Mouse (Mus musculus) midbrain, embryonic 15.5 days (tissue): ENCODE results near the gene Otol1. TPM values are rescaled to one million over a fixed set of nuclear protein-coding genes. Genes with fewer than 3 reads are reported as not detected.

Source experiments
- ATAC-seq: fragments of 200-750 bp; cut with Nextera tagmentation; replicated peaks from 2 replicates; pipeline ENCODE4 v1.8.0; 2017; ENCODE audit warnings: moderate TSS enrichment
- H3K27ac ChIP-seq: fragments of 300-500 bp; sonication (generic); 2 replicates; pipeline ENCODE4 v1.5.1; 2015; ENCODE audit warnings: mild to moderate bottlenecking, inconsistent platforms
- H3K27me3 ChIP-seq: fragments of 300-500 bp; sonication (generic); replicated peaks from 2 replicates; pipeline ENCODE4 v1.6.1; 2015; ENCODE audit warnings: inconsistent platforms
- H3K36me3 ChIP-seq: fragments of 300-500 bp; sonication (generic); replicated peaks from 2 replicates; pipeline ENCODE4 v1.6.1; 2015; ENCODE audit warnings: inconsistent platforms
- H3K4me1 ChIP-seq: fragments of 300-500 bp; sonication (generic); 2 replicates; pipeline ENCODE4 v1.6.1; 2015; ENCODE audit warnings: inconsistent platforms
- H3K4me2 ChIP-seq: fragments of 300-500 bp; sonication (generic); 2 replicates; pipeline ENCODE4 v1.6.1; 2015; ENCODE audit warnings: inconsistent platforms, mild to moderate bottlenecking, moderate library complexity
- H3K4me3 ChIP-seq: fragments of 300-500 bp; sonication (generic); 2 replicates; pipeline ENCODE4 v1.5.1; 2015; ENCODE audit warnings: mild to moderate bottlenecking, inconsistent platforms
- H3K9ac ChIP-seq: fragments of 300-500 bp; sonication (generic); 2 replicates; pipeline ENCODE4 v1.6.1; 2015; ENCODE audit warnings: mild to moderate bottlenecking, inconsistent platforms
- H3K9me3 ChIP-seq: fragments of 300-500 bp; sonication (generic); 2 replicates; pipeline ENCODE4 v1.6.1; 2016; ENCODE audit warnings: inconsistent platforms
- WGBS: fragments of 180-500 bp; shearing (Covaris S2); methylation state at CpG from one replicate; pipeline ENCODE4 v1.1.7; 2015; ENCODE audit warnings: mixed read lengths; 5-methylcytosine and 5-hydroxymethylcytosine counted together
- polyA plus RNA-seq: library from polyadenylated mRNA; unstranded; fragments of >200 nt; fragmentation: Nextera tagmentation; extraction: Ambion mirVana; gene quantifications from 2 replicates; pipeline ENCODE4 v1.2.1, GENCODE M21; 2015

The Otol1 gene
- polyA plus RNA-seq, result not detected in 2 replicates

DNA sequence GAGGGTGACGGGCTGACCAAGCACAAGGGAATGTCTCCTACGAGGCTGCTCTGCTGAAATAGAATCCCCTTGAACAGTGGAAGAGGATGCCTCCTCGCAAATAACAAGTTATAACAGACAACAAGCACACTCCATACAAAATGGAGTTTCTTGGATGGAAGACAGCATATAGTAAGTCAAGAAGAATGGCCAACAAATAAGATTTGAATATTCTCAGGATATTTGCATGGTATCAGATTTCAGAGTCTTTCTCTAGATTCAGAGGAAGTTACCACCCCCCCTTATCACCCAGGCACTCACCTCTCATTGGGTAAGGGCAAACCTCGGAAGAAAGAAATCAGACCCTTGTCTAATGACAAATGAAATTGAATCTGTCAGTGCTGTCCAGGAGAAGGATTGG lies at the start of gene Otol1:
Gene Otol1 (plus strand): TSS at position 301 of the 400 bp plus-strand sequence.
- H3K4me3 ChIP-seq, result no peak within 1 kb of the TSS
- 79% methylated on average over 4 of the region's 4 CpGs for WGBS

DNA sequence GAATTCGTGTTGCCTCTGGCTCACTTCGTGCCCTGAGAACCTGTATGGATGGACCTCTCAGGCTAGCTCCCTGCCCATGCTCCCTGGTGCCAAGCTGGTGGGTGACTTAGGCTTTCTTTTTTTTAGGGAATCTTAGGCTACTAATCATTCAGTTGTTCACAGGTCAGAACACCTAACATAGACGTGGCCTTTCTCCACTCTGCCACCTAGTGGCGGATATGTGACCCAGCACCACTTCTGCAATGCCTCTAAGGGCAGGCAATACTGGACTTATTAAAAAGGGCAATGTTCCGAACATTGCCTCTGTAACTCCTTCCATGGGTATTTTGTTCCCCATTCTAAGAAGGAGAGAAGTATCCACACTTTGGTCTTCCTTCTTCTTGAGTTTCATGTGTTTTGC lies 45.2 kb upstream of the Otol1 start:
- Histone ChIP-seq H3K4me3 (no peak overlapping the region), H3K36me3 (no peaks in the 10 kb centered on the region), H3K4me2 (no peak overlapping the region), H3K27me3 (no peaks in the 10 kb centered on the region), H3K27ac (no peak overlapping the region), H3K4me1 (no peaks in the 10 kb centered on the region), H3K9me3 (no peaks in the 10 kb centered on the region), H3K9ac (no peak overlapping the region)
- ATAC-seq, result no peak
- 58% methylated on average over 5 of the region's 5 CpGs for whole genome bisulfite sequencing

More for the DNA sequence above, at the start of gene Otol1:
- ATAC-seq, result no peak
- Histone ChIP-seq H3K4me2 (no peak within 1 kb of the TSS), H3K4me1 (no peaks in the 10 kb centered on the region), H3K36me3 (no peaks in the 10 kb centered on the region), H3K27ac (no peak within 1 kb of the TSS), H3K27me3 (no peaks in the 10 kb centered on the region), H3K9ac (no peak within 1 kb of the TSS), H3K9me3 (no peaks in the 10 kb centered on the region)

DNA sequence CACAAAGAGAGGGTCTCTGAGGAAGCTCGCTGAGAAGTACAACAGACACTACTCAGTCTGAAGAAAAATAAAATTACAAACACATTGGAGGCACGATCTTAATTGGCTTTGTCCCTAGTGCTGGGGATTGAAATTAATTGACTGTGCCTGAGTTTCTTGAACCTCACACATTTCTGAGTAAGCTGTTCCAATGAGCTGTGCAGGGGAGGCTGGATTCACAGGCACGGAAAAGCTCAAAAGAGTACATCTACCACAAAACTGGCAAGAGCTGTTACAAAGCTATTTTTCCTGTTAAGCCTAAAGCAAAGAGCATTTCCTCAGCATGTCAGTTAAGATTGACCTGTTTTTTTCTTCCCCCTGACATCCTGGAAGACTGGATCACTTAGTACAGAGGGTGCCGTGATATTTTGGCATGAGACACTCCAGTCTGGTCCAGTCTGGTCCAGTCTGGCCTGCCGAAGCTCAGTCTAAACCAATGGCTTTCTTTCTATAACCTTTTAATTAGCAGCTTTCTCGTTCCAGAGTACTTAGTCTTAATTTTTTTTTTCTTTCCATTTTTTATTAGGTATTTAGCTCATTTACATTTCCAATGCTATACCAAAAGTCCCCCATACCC lies 35.8 kb upstream of the Otol1 start:
- Histone ChIP-seq H3K27ac (no peak overlapping the region), H3K9ac (no peak overlapping the region), H3K9me3 (no peaks in the 10 kb centered on the region), H3K36me3 (no peaks in the 10 kb centered on the region), H3K4me1 (no peaks in the 10 kb centered on the region), H3K4me2 (no peak overlapping the region), H3K4me3 (no peak overlapping the region), H3K27me3 (no peaks in the 10 kb centered on the region)
- ATAC-seq, result peak; percentile 11; the same call in 1 of the 2 replicates
- 68% methylated on average over 6 of the region's 6 CpGs for WGBS

DNA sequence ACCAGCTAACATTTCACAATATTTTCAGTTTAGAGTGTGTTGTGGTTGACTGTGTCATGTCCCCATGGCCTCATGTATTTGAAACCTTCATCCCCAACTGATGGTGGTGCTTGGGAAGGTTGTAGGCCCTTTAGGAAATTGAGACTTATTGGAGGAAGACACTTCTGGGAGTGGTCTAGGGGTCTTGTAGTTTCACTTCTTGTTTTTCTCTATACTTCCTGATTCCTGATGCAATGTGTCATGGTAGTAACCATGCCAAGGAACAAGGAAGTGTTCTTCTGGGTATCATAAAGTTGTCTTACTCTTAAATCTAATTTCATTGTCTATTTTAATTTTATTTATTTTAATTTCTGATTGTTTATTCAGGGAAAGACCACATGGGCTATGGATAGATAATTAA lies 29.3 kb upstream of the Otol1 start:
- Histone ChIP-seq H3K9me3 (no peaks in the 10 kb centered on the region), H3K4me2 (no peak overlapping the region), H3K36me3 (no peaks in the 10 kb centered on the region), H3K27me3 (no peaks in the 10 kb centered on the region), H3K9ac (no peak overlapping the region), H3K4me1 (no peaks in the 10 kb centered on the region), H3K4me3 (no peak overlapping the region), H3K27ac (no peak overlapping the region)
- ATAC-seq, result no peak

DNA sequence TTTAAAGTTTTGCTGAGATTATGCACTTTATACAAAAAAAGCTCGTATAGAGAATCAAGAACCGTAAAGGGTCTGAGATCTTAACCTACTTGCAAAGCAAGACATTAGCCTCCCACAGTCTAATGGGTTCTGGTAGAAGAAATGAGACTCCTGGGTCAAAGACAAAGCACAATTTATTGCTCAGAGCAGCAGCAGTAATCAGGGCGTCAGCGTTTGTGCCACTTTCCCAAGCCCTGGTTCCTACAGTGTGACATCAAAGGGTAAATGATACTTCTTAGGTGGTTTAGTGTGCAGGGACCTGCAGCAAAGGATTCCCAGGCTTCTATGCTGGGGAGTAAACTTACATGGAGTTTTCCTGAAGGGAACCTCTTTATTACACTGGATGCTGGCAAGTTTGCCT lies 13.6 kb upstream of the Otol1 start:
- Histone ChIP-seq H3K27me3 (no peaks in the 10 kb centered on the region), H3K9me3 (no peaks in the 10 kb centered on the region)
- 75% methylated on average over 4 of the region's 4 CpGs for WGBS

DNA sequence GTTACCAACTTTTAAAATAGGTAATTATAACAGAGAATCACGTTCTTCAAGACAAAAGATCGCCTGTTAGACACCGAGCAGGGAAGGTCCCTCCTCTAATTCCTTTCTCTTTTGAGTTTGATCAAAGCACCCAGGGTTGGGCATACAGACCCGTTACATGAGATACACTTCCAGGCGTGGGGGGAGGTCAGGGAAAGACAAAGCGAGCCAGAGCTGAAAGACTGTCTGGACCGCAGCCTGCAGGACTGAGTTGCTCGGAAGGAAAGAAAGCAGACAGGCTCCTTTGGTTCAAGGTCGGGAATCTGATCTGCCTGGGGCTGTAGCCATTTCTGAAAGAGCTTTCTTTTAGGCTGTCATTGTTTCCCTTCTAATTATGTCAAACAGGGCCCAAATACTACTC lies 5.9 kb upstream of the Otol1 start:
- no peak overlapping the region for H3K4me2 ChIP-seq
- no peak overlapping the region for H3K27ac ChIP-seq
- H3K36me3 ChIP-seq, result no peaks in the 10 kb centered on the region
- no peak overlapping the region for H3K4me3 ChIP-seq
- H3K9me3 ChIP-seq, result no peaks in the 10 kb centered on the region
- 28% methylated on average over 9 of the region's 9 CpGs for WGBS
- no peak overlapping the region for H3K9ac ChIP-seq
- H3K27me3 ChIP-seq, result no peaks in the 10 kb centered on the region
- H3K4me1 ChIP-seq, result no peaks in the 10 kb centered on the region
- no peak for ATAC-seq

More for the DNA sequence above, 13.6 kb upstream of the Otol1 start:
- H3K4me1 ChIP-seq, result no peaks in the 10 kb centered on the region
- H3K36me3 ChIP-seq, result no peaks in the 10 kb centered on the region
- ATAC-seq, result no peak
- H3K9ac ChIP-seq, result no peak overlapping the region
- no peak overlapping the region for H3K4me2 ChIP-seq
- no peak overlapping the region for H3K27ac ChIP-seq
- no peak overlapping the region for H3K4me3 ChIP-seq

DNA sequence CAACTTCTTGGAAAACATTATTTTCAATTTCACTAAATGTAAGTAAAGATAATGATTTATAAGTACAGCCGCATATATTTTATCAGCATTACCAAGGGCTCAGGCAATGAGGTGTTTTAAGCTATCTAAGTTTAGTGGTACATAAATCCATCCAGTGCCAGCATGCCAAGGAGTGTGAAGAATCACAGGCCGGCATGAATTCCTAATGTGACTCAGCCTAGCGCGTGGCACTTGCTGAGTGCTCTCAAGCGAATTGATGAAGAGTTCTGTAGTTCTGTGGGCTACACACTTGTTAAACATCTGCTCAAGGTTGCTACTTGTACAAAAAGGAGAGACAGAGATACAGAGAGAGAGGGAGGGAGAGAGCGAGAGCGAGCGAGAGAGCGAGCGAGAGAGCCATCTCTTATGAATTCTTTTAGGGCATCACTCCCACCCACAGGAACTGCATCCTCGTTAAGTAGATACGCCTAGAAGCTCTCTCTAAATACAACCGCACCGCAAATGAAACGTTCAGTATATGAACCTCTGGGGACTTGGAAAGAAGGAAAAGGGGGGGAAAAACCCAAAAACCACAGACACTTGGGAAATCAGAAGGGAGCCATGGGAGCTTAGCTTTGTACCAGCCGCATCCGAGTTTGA lies 4.2 kb upstream of the Otol1 start:
- Histone ChIP-seq H3K36me3 (no peaks in the 10 kb centered on the region), H3K9ac (no peak overlapping the region), H3K4me2 (no peak overlapping the region), H3K9me3 (no peaks in the 10 kb centered on the region), H3K4me1 (no peaks in the 10 kb centered on the region), H3K4me3 (no peak overlapping the region), H3K27me3 (no peaks in the 10 kb centered on the region), H3K27ac (no peak overlapping the region)
- WGBS, result 80% methylated on average over 17 of the region's 17 CpGs
- ATAC-seq, result no peak

GRCm38 (mm10) chr3:70003955-70004354 lies 3.5 kb upstream of the Otol1 start:
- Histone ChIP-seq H3K4me3 (no peak overlapping the region), H3K9me3 (no peaks in the 10 kb centered on the region), H3K4me2 (no peak overlapping the region), H3K27ac (no peak overlapping the region), H3K4me1 (no peaks in the 10 kb centered on the region), H3K36me3 (no peaks in the 10 kb centered on the region), H3K27me3 (no peaks in the 10 kb centered on the region), H3K9ac (no peak overlapping the region)
- ATAC-seq, result peak; percentile 52
- WGBS, result 34% methylated on average over 7 of the region's 7 CpGs

DNA sequence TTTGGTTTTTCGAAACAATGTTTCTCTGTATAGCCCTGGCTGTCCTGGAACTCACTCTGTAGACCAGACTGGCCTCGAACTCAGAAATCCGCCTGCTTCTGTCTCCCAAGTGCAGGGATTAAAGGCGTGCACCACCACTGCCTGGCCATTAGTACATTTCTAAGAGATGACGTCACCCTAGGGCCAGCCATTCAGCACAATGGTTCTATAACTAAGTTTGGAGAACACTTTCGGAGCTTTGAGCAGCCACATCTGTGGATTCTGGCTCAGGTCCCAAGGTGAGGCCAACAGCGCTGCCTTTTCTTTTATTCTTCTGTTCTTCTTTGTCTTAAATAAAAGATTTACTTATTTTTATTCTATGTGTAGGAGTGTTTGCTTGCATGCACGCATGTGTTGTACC lies 3.0 kb upstream of the Otol1 start:
- WGBS, result 83% methylated on average over 8 of the region's 8 CpGs
- 0 out of 2 replicates have a peak, but pooled peaks have one; percentile 20 for ATAC-seq
- Histone ChIP-seq H3K4me2 (no peak overlapping the region), H3K27ac (no peak overlapping the region), H3K4me3 (no peak overlapping the region), H3K9ac (no peak overlapping the region), H3K36me3 (no peaks in the 10 kb centered on the region), H3K4me1 (no peaks in the 10 kb centered on the region), H3K27me3 (no peaks in the 10 kb centered on the region), H3K9me3 (no peaks in the 10 kb centered on the region)

GRCm38 (mm10) chr3:70012641-70013040 lies 5.2 kb downstream of the Otol1 start:
- no peak overlapping the region for H3K9ac ChIP-seq
- H3K4me3 ChIP-seq, result no peak overlapping the region
- no peaks in the 10 kb centered on the region for H3K27me3 ChIP-seq
- no peaks in the 10 kb centered on the region for H3K4me1 ChIP-seq
- no peaks in the 10 kb centered on the region for H3K36me3 ChIP-seq
- H3K9me3 ChIP-seq, result no peaks in the 10 kb centered on the region
- 80% methylated on average over 4 of the region's 4 CpGs for WGBS
- H3K4me2 ChIP-seq, result no peak overlapping the region
- no peak overlapping the region for H3K27ac ChIP-seq
- no peak for ATAC-seq

DNA sequence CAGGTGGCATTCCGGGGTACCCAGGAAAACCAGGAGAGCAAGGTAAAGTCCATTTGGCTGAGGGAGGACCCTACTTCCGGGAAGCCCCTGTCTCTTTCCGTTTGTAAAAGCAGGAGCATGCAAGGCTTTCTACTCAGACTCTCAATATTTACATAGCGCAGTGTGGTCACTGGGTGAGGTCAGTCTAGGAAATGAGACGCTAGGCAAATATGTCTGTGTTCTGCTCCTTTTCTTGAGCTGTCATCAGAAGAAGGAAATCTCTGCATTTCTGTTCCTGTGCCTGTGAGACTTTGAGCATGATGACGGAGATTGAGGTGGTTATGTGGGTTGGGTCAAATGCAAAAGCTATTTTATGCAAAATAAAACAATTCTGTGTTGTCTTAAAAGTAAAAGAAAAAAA lies 19.2 kb downstream of the Otol1 start:
- no peaks in the 10 kb centered on the region for H3K27me3 ChIP-seq
- no peak overlapping the region for H3K9ac ChIP-seq
- no peaks in the 10 kb centered on the region for H3K36me3 ChIP-seq
- no peaks in the 10 kb centered on the region for H3K4me1 ChIP-seq
- 63% methylated on average over 6 of the region's 6 CpGs for WGBS
- no peak overlapping the region for H3K27ac ChIP-seq
- no peaks in the 10 kb centered on the region for H3K9me3 ChIP-seq
- H3K4me3 ChIP-seq, result no peak overlapping the region
- H3K4me2 ChIP-seq, result no peak overlapping the region
- no peak for ATAC-seq

DNA sequence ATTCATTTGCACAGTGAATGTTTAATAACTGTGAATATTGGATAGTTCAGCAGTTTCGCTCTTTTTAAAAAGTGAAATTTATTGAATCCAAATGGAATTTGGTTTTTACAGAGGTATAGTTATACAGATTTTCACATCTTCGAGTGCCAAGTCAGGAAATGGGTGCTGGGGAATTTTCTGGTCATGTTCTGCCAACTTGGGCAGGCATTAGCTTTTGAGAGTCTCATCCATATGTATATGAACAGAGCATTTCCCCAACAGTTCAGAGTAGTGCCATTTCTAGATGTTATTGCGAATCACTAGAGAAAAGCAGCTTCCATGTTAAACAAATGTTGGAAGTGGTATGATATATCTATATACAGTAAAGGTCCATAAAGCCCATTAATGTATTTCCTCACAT lies 21.8 kb downstream of the Otol1 start:
- H3K9ac ChIP-seq, result no peak overlapping the region
- H3K36me3 ChIP-seq, result no peaks in the 10 kb centered on the region
- no peak overlapping the region for H3K27ac ChIP-seq
- no peaks in the 10 kb centered on the region for H3K27me3 ChIP-seq
- no peaks in the 10 kb centered on the region for H3K9me3 ChIP-seq
- no peak for ATAC-seq
- 89% methylated on average over 3 of the region's 3 CpGs for WGBS
- no peak overlapping the region for H3K4me2 ChIP-seq
- no peak overlapping the region for H3K4me3 ChIP-seq
- no peaks in the 10 kb centered on the region for H3K4me1 ChIP-seq

DNA sequence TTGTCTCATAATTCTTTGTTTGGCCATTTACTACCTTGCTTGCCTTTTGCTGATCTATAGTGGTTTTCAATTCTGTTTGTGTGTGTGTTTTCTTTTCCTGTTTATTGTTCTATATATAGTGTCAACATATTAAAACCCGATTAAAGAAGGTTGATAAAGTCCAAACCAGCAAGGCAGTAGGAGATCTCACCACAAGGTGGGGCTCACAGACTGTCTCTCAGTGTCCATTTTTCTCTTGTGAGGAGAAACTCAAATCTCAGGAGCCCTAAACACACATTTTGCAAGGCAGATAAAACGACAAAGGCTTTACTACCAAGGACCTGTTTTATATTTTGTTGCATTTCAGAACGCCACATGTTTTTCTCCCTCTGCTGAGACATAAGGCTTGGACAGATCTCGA lies 28.2 kb downstream of the Otol1 start:
- no peak overlapping the region for H3K9ac ChIP-seq
- no peaks in the 10 kb centered on the region for H3K27me3 ChIP-seq
- 60% methylated on average over 4 of the region's 4 CpGs for WGBS

More for the DNA sequence above, 28.2 kb downstream of the Otol1 start:
- H3K36me3 ChIP-seq, result no peaks in the 10 kb centered on the region
- H3K4me2 ChIP-seq, result no peak overlapping the region
- H3K4me1 ChIP-seq, result no peaks in the 10 kb centered on the region
- no peak for ATAC-seq
- H3K4me3 ChIP-seq, result no peak overlapping the region
- no peaks in the 10 kb centered on the region for H3K9me3 ChIP-seq
- H3K27ac ChIP-seq, result no peak overlapping the region
